Mouse (Mus musculus): ENCODE results near the gene Mta3.

DNA sequence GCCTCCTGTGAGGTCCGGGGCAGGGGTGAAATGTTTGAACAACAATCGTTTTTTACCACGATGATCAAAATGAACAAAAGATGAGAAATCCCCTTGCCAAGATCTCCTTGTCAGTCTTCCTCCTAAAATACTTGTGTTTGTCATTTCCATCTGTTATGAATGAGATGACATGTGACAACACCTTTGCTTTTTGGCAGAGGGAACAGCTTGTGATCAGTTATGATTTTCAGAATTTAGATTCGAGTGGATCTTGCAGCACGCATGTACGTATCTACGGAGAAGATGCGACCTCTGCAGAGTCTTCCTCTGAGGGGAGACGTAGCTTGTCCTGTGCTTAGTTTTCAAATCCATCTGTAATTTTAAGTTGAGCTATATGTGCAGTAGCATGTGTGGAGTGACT lies 66.1 kb downstream of the Mta3 start:
- TF ChIP-seq CTCF (IDR thresholded peaks at IDR 0.05; ENCODE audit: insufficient read depth, low read depth, low read length) = no peak
- no peak for TF ChIP-seq POLR2A (IDR thresholded peaks at IDR 0.05; ENCODE audit: insufficient read depth, low read depth, low read length)
